Mouse (Mus musculus) adrenal gland, adult (tissue): ENCODE measurements around the gene Raph1.
"Not testable (repeated sequence)": the region's sequence is repeated elsewhere in the genome, so short reads cannot be mapped to it uniquely, and the experiment has no call there.

ENCODE experiments used
- DNase-seq, 2 experiments: peaks; one replicate each; pipeline ENCODE4 v3.0.0; 2022 to 2023; ENCODE audit warnings: low spot score in 1 of 2; ENCODE audit not compliant: inconsistent age in 2 of 2

The Raph1 gene

DNA sequence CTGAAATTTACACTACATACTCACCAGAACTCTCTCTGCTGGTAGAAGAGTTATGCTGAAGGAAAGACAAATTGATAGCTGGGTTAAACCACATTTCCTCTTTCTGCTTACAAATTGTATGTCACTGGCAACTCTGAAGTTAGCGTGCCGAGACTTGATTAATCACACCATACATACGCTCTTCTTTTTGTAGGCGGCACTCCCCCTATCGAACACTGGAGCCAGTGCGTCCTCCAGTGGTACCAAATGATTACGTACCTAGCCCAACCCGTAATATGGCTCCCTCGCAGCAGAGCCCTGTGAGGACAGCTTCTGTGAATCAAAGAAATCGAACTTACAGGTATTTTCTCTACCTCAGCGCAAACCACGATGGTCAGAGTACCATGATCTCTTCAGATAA, 119.8 kb downstream of the Raph1 start:
- DNase-seq: no peak

DNA sequence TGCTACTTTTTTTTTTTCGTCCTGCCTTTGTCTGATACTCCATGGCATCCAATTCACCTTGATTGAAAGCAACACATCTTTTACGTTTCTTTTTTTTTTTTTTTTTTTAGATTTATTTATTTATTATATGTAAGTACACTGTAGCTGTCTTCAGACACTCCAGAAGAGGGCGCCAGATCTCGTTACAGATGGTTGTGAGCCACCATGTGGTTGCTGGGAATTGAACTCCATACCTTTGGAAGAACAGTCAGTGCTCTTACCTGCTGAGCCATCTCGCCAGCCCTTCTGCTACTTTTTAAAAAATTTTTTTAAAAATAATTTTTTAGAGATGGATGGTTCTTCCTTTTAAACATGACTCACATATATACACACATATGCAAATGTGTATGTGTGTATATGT, 125.5 kb downstream of the Raph1 start:
- not testable (repeated sequence) for DNase-seq

DNA sequence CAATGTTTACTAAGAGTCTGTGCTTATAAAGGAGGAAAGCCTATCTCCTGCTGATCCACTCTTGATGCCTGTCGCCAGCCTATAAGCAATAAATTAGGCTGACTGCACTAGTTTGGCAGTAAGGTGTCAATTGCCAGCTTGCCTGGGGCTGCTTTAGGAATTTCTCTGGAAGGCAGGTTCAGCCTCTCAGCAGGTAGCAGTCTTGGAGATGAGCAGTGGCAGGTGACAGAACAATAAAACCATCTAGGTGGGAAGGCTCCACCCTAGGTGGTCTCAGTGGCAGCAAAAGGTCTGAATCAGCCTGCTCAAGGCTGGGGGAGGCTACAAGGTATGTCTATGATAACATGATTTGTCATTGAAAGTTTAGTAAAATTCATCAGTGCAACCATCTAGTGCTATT, 134.4 kb downstream of the Raph1 start:
- no peak for DNase-seq
